Mouse (Mus musculus): Measurements from ENCODE around the gene Emsy. TPM values are rescaled to one million over a fixed set of nuclear protein-coding genes. Genes with fewer than 3 reads are reported as not detected.

The Emsy gene
- polyA plus RNA-seq, 1 experiment from 2014 or later = 39.7 TPM

DNA sequence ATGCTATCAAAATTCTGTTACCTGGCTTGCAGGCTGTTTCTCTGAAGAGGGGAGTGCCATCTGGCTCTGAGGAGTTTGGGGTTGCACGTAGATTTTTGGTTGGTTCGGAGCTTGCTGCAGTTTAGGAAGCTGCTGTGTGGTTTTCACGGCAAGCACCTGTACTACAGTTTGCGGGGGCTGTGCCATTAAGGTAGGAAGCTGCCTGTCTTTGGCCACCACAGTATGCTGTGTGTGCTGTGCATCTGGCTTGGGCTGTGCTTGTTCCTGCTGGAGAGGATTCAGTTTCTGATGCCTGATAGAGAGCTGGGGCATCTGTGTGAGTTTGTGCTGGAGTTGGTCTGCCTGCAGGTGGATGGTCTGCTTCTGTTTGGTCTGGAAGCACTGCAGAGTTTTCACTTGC lies 61.9 kb downstream of the Emsy start:
- H3K4me1 ChIP-seq = no peaks in the 10 kb centered on the region
- 94% methylated on average over 4 of the region's 4 CpGs for WGBS
- H3K36me3 ChIP-seq (replicated peaks) = peaks cover 65% of the 10 kb centered on the region
- H3K27me3 ChIP-seq = no peaks in the 10 kb centered on the region
- H3K4me3 ChIP-seq (replicated peaks) = no peak overlapping the region
- ATAC-seq (ENCODE audit: low FRiP score) = no peak
- no peak overlapping the region for H3K4me2 ChIP-seq
- no peak overlapping the region for H3K9ac ChIP-seq
- no peaks in the 10 kb centered on the region for H3K9me3 ChIP-seq
- no peak overlapping the region for H3K27ac ChIP-seq

DNA sequence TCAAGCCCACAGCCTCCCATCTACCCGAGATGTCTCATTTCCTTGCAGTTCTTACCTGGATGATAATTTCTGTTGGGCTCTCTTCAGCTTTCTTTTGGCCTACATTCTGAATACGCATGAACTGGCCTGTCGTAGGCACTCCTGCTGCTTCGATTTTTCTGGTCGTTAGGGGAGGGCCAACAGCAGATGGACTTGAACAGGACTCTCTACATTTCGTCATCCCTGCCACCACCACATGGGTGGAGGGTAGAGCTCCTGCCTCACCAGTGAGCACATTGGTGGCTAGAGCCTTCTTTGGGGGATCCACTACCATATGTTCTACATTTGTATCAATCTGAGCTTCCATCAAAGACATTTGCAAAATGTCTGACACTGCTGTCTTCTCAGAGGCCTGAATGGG lies 63.3 kb downstream of the Emsy start:
- Histone ChIP-seq H3K9me3 (no peaks in the 10 kb centered on the region), H3K9ac (no peak overlapping the region), H3K27me3 (no peaks in the 10 kb centered on the region), H3K36me3 (replicated peaks) (peaks cover 61% of the 10 kb centered on the region), H3K27ac (no peak overlapping the region), H3K4me3 (replicated peaks) (no peak overlapping the region), H3K4me1 (no peaks in the 10 kb centered on the region), H3K4me2 (no peak overlapping the region)
- ATAC-seq (ENCODE audit: low FRiP score) = no peak
- WGBS = 91% methylated on average over 6 of the region's 6 CpGs

DNA sequence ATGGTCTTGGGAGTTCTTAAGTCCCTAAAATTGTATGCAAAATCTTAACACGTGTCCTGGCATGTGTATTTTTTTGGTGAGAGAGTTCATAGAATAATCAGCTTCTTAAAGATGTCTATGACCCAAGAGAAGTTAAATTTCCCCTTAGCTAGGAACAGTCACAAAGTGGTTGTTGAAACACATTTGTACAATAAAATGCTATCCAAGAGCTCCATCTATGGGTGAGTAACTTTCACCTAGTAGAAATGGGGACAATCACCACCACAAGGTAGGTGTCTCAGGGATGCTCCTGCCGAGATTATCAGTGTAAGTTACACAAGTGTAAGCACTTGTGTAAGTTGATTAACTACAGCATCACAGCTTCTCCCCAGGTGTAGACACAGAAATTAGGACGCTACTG lies 67.6 kb downstream of the Emsy start:
- no peak overlapping the region for H3K4me2 ChIP-seq
- no peak for ATAC-seq (ENCODE audit: low FRiP score)
- peaks cover 36% of the 10 kb centered on the region for H3K36me3 ChIP-seq (replicated peaks)
- no peaks in the 10 kb centered on the region for H3K27me3 ChIP-seq
- no peaks in the 10 kb centered on the region for H3K4me1 ChIP-seq
- H3K9me3 ChIP-seq = no peaks in the 10 kb centered on the region
- WGBS = 76% methylated on average over 3 of the region's 3 CpGs
- H3K27ac ChIP-seq = no peak overlapping the region
- no peak overlapping the region for H3K9ac ChIP-seq
- H3K4me3 ChIP-seq (replicated peaks) = no peak overlapping the region

GRCm38 (mm10) chr7:98586313-98586712 lies 70.3 kb downstream of the Emsy start:
- H3K36me3 ChIP-seq (replicated peaks) = peaks cover 20% of the 10 kb centered on the region
- WGBS = 85% methylated on average over 3 of the region's 3 CpGs
- H3K27me3 ChIP-seq = no peaks in the 10 kb centered on the region
- H3K4me3 ChIP-seq (replicated peaks) = no peak overlapping the region
- ATAC-seq (ENCODE audit: low FRiP score) = no peak
- H3K9me3 ChIP-seq = no peaks in the 10 kb centered on the region
- no peaks in the 10 kb centered on the region for H3K4me1 ChIP-seq
- no peak overlapping the region for H3K27ac ChIP-seq
- no peak overlapping the region for H3K9ac ChIP-seq
- no peak overlapping the region for H3K4me2 ChIP-seq

- no peak overlapping the region for H3K4me3 ChIP-seq (replicated peaks)
- no peak for ATAC-seq (ENCODE audit: low FRiP score)
Observed at GRCm38 (mm10) chr7:98584555-98584954, 72.0 kb downstream of the Emsy start.

GRCm38 (mm10) chr7:98581266-98581665 lies 75.3 kb downstream of the Emsy start:
- Histone ChIP-seq H3K36me3 (replicated peaks) (no peaks in the 10 kb centered on the region), H3K4me1 (no peaks in the 10 kb centered on the region), H3K4me3 (replicated peaks) (no peak overlapping the region), H3K9ac (no peak overlapping the region), H3K27ac (no peak overlapping the region), H3K4me2 (no peak overlapping the region), H3K9me3 (no peaks in the 10 kb centered on the region), H3K27me3 (no peaks in the 10 kb centered on the region)
- ATAC-seq (ENCODE audit: low FRiP score) = no peak
- 86% methylated on average over 4 of the region's 4 CpGs for WGBS

More at GRCm38 (mm10) chr7:98584555-98584954, 72.0 kb downstream of the Emsy start:
- no peaks in the 10 kb centered on the region for H3K9me3 ChIP-seq
- 84% methylated on average over 2 of the region's 3 CpGs for WGBS
- H3K4me1 ChIP-seq = no peaks in the 10 kb centered on the region
- no peak overlapping the region for H3K4me2 ChIP-seq
- no peak overlapping the region for H3K27ac ChIP-seq
- H3K9ac ChIP-seq = no peak overlapping the region
- no peaks in the 10 kb centered on the region for H3K27me3 ChIP-seq
- H3K36me3 ChIP-seq (replicated peaks) = peaks cover 9% of the 10 kb centered on the region

GRCm38 (mm10) chr7:98580441-98580840 lies 76.1 kb downstream of the Emsy start:
- Histone ChIP-seq H3K4me3 (replicated peaks) (no peak overlapping the region), H3K4me2 (no peak overlapping the region), H3K9ac (no peak overlapping the region), H3K4me1 (no peaks in the 10 kb centered on the region), H3K27ac (no peak overlapping the region), H3K36me3 (replicated peaks) (no peaks in the 10 kb centered on the region), H3K27me3 (no peaks in the 10 kb centered on the region), H3K9me3 (no peaks in the 10 kb centered on the region)
- 82% methylated on average over 7 of the region's 7 CpGs for WGBS
- no peak for ATAC-seq (ENCODE audit: low FRiP score)

- H3K4me2 ChIP-seq = no peak overlapping the region
- H3K27ac ChIP-seq = no peak overlapping the region
- H3K9me3 ChIP-seq = no peaks in the 10 kb centered on the region
- no peaks in the 10 kb centered on the region for H3K4me1 ChIP-seq
- no peak overlapping the region for H3K4me3 ChIP-seq (replicated peaks)
- no peak for ATAC-seq (ENCODE audit: low FRiP score)
- H3K36me3 ChIP-seq (replicated peaks) = no peaks in the 10 kb centered on the region
- WGBS = 82% methylated on average over 6 of the region's 6 CpGs
- H3K9ac ChIP-seq = no peak overlapping the region
- no peaks in the 10 kb centered on the region for H3K27me3 ChIP-seq
Observed at GRCm38 (mm10) chr7:98579731-98580130, 76.9 kb downstream of the Emsy start.

GRCm38 (mm10) chr7:98577461-98577860 lies 79.1 kb downstream of the Emsy start:
- H3K27ac ChIP-seq = no peak overlapping the region
- H3K4me3 ChIP-seq (replicated peaks) = no peak overlapping the region
- no peaks in the 10 kb centered on the region; the same call in 1 of the 2 replicates for H3K27me3 ChIP-seq
- no peak overlapping the region for H3K4me2 ChIP-seq
- H3K36me3 ChIP-seq (replicated peaks) = no peaks in the 10 kb centered on the region
- no peak overlapping the region for H3K9ac ChIP-seq
- 98% methylated on average over 1 of the region's 1 CpGs for WGBS
- ATAC-seq (ENCODE audit: low FRiP score) = no peak
- H3K4me1 ChIP-seq = no peaks in the 10 kb centered on the region
- no peaks in the 10 kb centered on the region for H3K9me3 ChIP-seq

GRCm38 (mm10) chr7:98575651-98576239 lies 80.8 kb downstream of the Emsy start:
- no peak overlapping the region for H3K4me3 ChIP-seq (replicated peaks)
- no peaks in the 10 kb centered on the region; the same call in 1 of the 2 replicates for H3K4me1 ChIP-seq
- H3K36me3 ChIP-seq (replicated peaks) = no peaks in the 10 kb centered on the region
- H3K27ac ChIP-seq = no peak overlapping the region
- H3K4me2 ChIP-seq = no peak overlapping the region
- WGBS = 97% methylated on average over 3 of the region's 3 CpGs
- no peaks in the 10 kb centered on the region; the same call in 1 of the 2 replicates for H3K27me3 ChIP-seq
- ATAC-seq (ENCODE audit: low FRiP score) = no peak
- no peak overlapping the region for H3K9ac ChIP-seq
- H3K9me3 ChIP-seq = no peaks in the 10 kb centered on the region

GRCm38 (mm10) chr7:98574771-98575191 lies 81.8 kb downstream of the Emsy start:
- no peak for ATAC-seq (ENCODE audit: low FRiP score)
- no peaks in the 10 kb centered on the region; the same call in 1 of the 2 replicates for H3K4me1 ChIP-seq
- H3K4me3 ChIP-seq (replicated peaks) = no peak overlapping the region
- H3K27ac ChIP-seq = no peak overlapping the region
- H3K36me3 ChIP-seq (replicated peaks) = no peaks in the 10 kb centered on the region
- no peak overlapping the region for H3K4me2 ChIP-seq
- no peaks in the 10 kb centered on the region for H3K9me3 ChIP-seq
- H3K27me3 ChIP-seq = no peaks in the 10 kb centered on the region; the same call in 1 of the 2 replicates
- WGBS = 74% methylated on average over 2 of the region's 2 CpGs
- H3K9ac ChIP-seq = no peak overlapping the region

DNA sequence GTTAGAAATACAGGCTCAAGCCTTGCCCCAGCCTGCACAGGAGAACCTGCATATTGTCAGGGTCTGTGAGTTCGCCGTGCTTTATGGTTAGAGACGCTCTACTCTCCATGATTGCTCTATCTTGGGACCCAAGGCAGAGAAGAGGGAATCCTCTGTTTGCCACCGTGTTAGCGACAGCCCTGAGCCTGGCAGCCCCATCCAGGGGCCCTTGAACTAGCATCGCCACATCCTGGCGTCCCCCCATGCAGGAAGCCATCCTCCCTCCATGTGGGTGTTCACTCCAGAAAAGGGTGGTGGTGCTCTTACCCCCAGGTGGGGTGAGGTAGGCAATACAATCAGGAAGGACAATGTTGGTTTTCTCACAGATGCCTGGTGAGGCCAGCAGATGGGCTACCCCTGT lies 82.3 kb downstream of the Emsy start:
- Histone ChIP-seq H3K4me2 (no peak overlapping the region), H3K4me1 (no peaks in the 10 kb centered on the region; the same call in 1 of the 2 replicates), H3K4me3 (replicated peaks) (no peak overlapping the region), H3K9ac (no peak overlapping the region), H3K27me3 (no peaks in the 10 kb centered on the region; the same call in 1 of the 2 replicates), H3K36me3 (replicated peaks) (no peaks in the 10 kb centered on the region), H3K9me3 (no peaks in the 10 kb centered on the region), H3K27ac (no peak overlapping the region)
- ATAC-seq (ENCODE audit: low FRiP score) = no peak
- 91% methylated on average over 7 of the region's 7 CpGs for WGBS

DNA sequence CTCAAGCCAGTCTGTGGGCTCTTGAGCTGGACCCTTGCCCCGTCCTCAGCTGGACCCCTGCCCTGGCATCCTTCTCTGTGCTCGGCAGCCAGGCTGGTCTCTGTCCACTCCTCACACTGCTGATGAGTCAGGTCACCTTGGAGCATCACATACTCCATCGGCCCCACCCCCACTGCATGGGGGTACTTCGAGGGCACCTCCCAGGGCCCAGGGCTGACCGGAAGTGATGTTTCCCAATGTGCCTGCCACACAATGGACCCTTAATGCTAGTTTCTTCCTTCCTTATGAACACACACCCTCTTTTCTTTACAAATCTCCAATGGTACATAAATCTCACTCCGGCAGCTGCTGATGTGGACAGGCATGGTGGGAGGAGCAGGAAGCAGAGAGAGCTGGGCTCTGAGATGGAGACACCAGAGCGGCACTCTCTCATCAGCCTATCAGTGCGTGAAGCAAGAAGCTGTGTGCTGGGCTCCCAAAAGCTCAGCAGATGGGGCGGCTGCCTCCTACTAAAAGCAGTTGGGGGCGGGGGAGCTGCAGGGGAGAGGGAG lies 83.3 kb downstream of the Emsy start:
- H3K4me1 ChIP-seq = no peaks in the 10 kb centered on the region; the same call in 1 of the 2 replicates
- H3K4me2 ChIP-seq = no peak overlapping the region
- ATAC-seq (ENCODE audit: low FRiP score) = no peak
- 0 out of 2 replicates have a peak overlapping the region, but pooled peaks have one; percentile 19 for H3K27ac ChIP-seq
- no peaks in the 10 kb centered on the region; the same call in 1 of the 2 replicates for H3K27me3 ChIP-seq
- no peaks in the 10 kb centered on the region for H3K9me3 ChIP-seq
- 75% methylated on average over 10 of the region's 10 CpGs for WGBS
- H3K9ac ChIP-seq = no peak overlapping the region
- H3K4me3 ChIP-seq (replicated peaks) = no peak overlapping the region
- H3K36me3 ChIP-seq (replicated peaks) = no peaks in the 10 kb centered on the region
